Mouse (Mus musculus) ES-Bruce4 (cell line): ENCODE measurements around the gene Hist3h2ba. TPM values are rescaled to one million over a fixed set of nuclear protein-coding genes. Genes with fewer than 3 reads are reported as not detected.

Experiments
- H3K27ac ChIP-seq: 2 replicates; pipeline ENCODE4 v1.5.1; 2012; ENCODE audit warnings: low read length, inconsistent platforms; ENCODE audit not compliant: insufficient read depth
- H3K27me3 ChIP-seq: 2 replicates; pipeline ENCODE4 v1.6.1; 2012; ENCODE audit warnings: mild to moderate bottlenecking, low read length, inconsistent platforms; ENCODE audit not compliant: control insufficient read depth, poor library complexity, insufficient read depth, severe bottlenecking
- H3K36me3 ChIP-seq: 2 replicates; pipeline ENCODE4 v1.6.1; 2012; ENCODE audit warnings: inconsistent platforms, mild to moderate bottlenecking, low read length, moderate library complexity; ENCODE audit not compliant: control insufficient read depth, poor library complexity, insufficient read depth, severe bottlenecking
- H3K4me1 ChIP-seq: one replicate; pipeline ENCODE4 v1.8.1; 2011; ENCODE audit warnings: low read length; ENCODE audit not compliant: control insufficient read depth, insufficient read depth
- H3K4me3 ChIP-seq: 2 replicates; pipeline ENCODE4 v1.5.1; 2011; ENCODE audit warnings: low read depth, mild to moderate bottlenecking, low read length
- H3K9ac ChIP-seq: 2 replicates; pipeline ENCODE4 v1.6.1; 2012; ENCODE audit warnings: low read depth, mild to moderate bottlenecking, inconsistent platforms; ENCODE audit not compliant: poor library complexity, severe bottlenecking
- H3K9me3 ChIP-seq: replicated peaks from 2 replicates; pipeline ENCODE4 v1.6.1; 2012; ENCODE audit warnings: mild to moderate bottlenecking, low read length, inconsistent platforms; ENCODE audit not compliant: control insufficient read depth, poor library complexity, insufficient read depth, severe bottlenecking
- CTCF ChIP-seq: IDR thresholded peaks from one replicate; pipeline ENCODE4 v1.8.1; 2011; ENCODE audit warnings: low read depth, low read length
- EP300 ChIP-seq: IDR thresholded peaks from 2 replicates; pipeline ENCODE4 v1.6.1; 2011; ENCODE audit warnings: low read depth, low read length; ENCODE audit not compliant: insufficient read depth
- POLR2A ChIP-seq: IDR thresholded peaks from one replicate; pipeline ENCODE4 v1.8.1; 2011; ENCODE audit warnings: low read length; ENCODE audit not compliant: insufficient read depth
- polyA plus RNA-seq: library from polyadenylated mRNA; stranded (reverse); fragments of >200 nt; gene quantifications from 2 replicates; pipeline ENCODE4 v1.2.4, GENCODE M21; 2011; ENCODE audit warnings: low read depth; ENCODE audit not compliant: missing spikeins, insufficient read depth, insufficient read length

Gene Hist3h2ba
- polyA plus RNA-seq, 1 experiment = 8.0 TPM

- no peaks in the 10 kb centered on the region for H3K27me3 ChIP-seq
- no peaks in the 10 kb centered on the region for H3K4me1 ChIP-seq
- H3K4me3 ChIP-seq = peak overlapping the region; percentile 77
- peaks cover 6% of the 10 kb centered on the region for H3K9me3 ChIP-seq
- no peak overlapping the region for H3K27ac ChIP-seq
- TF ChIP-seq CTCF = peak; percentile 31
- no peak for TF ChIP-seq EP300
- no peaks in the 10 kb centered on the region for H3K36me3 ChIP-seq
- H3K9ac ChIP-seq = peak overlapping the region; percentile 36; the same call in 1 of the 2 replicates
Observed at GRCm38 (mm10) chr11:58959921-58960465, 11.3 kb downstream of the Hist3h2ba start.

- no peaks in the 10 kb centered on the region for H3K27me3 ChIP-seq
- peaks cover 6% of the 10 kb centered on the region for H3K9me3 ChIP-seq
- TF ChIP-seq POLR2A (no peak), EP300 (no peak), CTCF (no peak)
- peak overlapping the region; percentile 13 for H3K4me3 ChIP-seq
- no peak overlapping the region for H3K9ac ChIP-seq
- no peaks in the 10 kb centered on the region for H3K4me1 ChIP-seq
- no peaks in the 10 kb centered on the region for H3K36me3 ChIP-seq
- no peak overlapping the region for H3K27ac ChIP-seq
Observed at GRCm38 (mm10) chr11:58961364-58962177, 12.9 kb downstream of the Hist3h2ba start.

GRCm38 (mm10) chr11:58963543-58963942, 14.8 kb downstream of the Hist3h2ba start:
- Histone ChIP-seq H3K4me1 (no peaks in the 10 kb centered on the region), H3K27ac (no peak overlapping the region), H3K9ac (no peak overlapping the region), H3K27me3 (no peaks in the 10 kb centered on the region), H3K36me3 (no peaks in the 10 kb centered on the region), H3K9me3 (peaks cover 6% of the 10 kb centered on the region), H3K4me3 (no peak overlapping the region)
- TF ChIP-seq POLR2A = no peak
- no peak for TF ChIP-seq CTCF
- TF ChIP-seq EP300 = no peak

GRCm38 (mm10) chr11:58964216-58964615, 15.5 kb downstream of the Hist3h2ba start:
- H3K9ac ChIP-seq = no peak overlapping the region
- no peak overlapping the region for H3K4me3 ChIP-seq
- H3K27ac ChIP-seq = no peak overlapping the region
- H3K36me3 ChIP-seq = no peaks in the 10 kb centered on the region
- no peaks in the 10 kb centered on the region for H3K4me1 ChIP-seq
- TF ChIP-seq POLR2A (no peak), CTCF (no peak), EP300 (no peak)
- no peaks in the 10 kb centered on the region for H3K27me3 ChIP-seq
- peaks cover 6% of the 10 kb centered on the region for H3K9me3 ChIP-seq

- Histone ChIP-seq H3K27ac (no peak overlapping the region), H3K36me3 (no peaks in the 10 kb centered on the region), H3K4me1 (no peaks in the 10 kb centered on the region), H3K9ac (no peak overlapping the region), H3K27me3 (no peaks in the 10 kb centered on the region), H3K4me3 (no peak overlapping the region), H3K9me3 (peaks cover 6% of the 10 kb centered on the region)
- no peak for TF ChIP-seq POLR2A
- TF ChIP-seq EP300 = no peak
- no peak for TF ChIP-seq CTCF
Observed at GRCm38 (mm10) chr11:58965001-58965760, 16.5 kb downstream of the Hist3h2ba start.

- no peaks in the 10 kb centered on the region for H3K27me3 ChIP-seq
- no peaks in the 10 kb centered on the region for H3K4me1 ChIP-seq
- no peak for TF ChIP-seq EP300
- TF ChIP-seq CTCF = peak; percentile 12
- TF ChIP-seq POLR2A = no peak
- H3K9me3 ChIP-seq = no peaks in the 10 kb centered on the region
- H3K36me3 ChIP-seq = no peaks in the 10 kb centered on the region
- H3K9ac ChIP-seq = no peak overlapping the region
- no peak overlapping the region for H3K4me3 ChIP-seq
- no peak overlapping the region for H3K27ac ChIP-seq
Observed at GRCm38 (mm10) chr11:58967346-58967745, 18.6 kb downstream of the Hist3h2ba start.
